Mouse (Mus musculus): ENCODE results near the gene Tnik. TPM values are rescaled to one million over a fixed set of nuclear protein-coding genes. Genes with fewer than 3 reads are reported as not detected.
A peak's percentile ranks its signal among the peaks of the same experiment; 100 is the strongest.

The Tnik gene
- total RNA-seq, 4 experiments from 2014 or later: 16.8 to 28.7 (median 22.4) TPM

DNA sequence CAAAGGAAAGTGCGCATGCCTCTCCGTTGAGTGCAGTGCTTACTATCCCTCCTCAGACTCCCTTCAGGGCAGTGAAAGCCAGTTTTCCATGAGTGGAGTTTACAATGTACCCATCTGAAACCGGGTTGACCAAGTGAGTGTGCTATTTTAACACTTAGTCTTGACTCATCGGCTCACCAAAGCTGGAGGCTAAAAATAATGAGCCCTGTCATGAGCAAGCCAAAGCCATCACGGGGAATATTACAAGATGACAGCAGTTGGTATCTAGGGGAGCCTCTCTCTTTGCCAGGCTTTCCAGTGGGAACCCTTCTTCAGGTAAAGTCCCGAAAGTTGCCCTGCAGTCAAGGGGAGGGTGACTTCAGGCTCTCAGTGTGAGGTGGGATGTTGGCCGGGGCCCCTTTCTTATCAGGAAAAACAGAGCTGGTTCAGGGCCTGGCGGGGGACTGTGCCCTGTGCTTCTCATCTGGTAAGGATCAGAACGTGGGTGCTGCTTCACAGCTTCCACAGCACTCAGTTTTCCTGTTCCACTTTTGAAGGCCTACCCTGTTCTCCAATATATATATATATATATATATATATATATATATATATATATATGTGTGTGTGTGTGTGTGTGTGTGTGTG, 136.7 kb downstream of the Tnik start:
- DNase-seq (ENCODE audit: low spot score): peak; percentile 65

DNA sequence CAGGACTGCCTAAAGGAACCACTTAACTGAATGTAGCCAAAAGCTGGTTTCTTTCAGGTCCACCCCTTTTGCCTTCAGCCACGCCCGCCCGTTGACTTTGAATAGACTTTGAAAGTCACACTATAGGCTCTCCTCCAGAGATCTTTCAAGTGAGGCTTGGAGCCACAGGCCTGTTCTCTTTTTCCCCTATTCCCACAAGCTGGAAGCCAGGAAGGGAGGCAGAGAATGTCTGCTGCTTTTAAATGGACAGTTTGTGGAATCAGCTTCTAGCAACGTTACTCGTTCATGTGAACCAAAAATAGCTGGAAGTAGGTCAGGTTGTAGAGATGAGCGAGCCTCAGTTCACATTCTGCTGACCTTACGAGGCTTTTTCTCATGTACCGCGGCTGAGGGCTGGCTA, 138.3 kb downstream of the Tnik start:
- peak; percentile 38 for DNase-seq (ENCODE audit: low spot score)

- DNase-seq (ENCODE audit: low spot score): no peak
Observed at GRCm38 (mm10) chr3:28402221-28402620, 139.2 kb downstream of the Tnik start.

DNA sequence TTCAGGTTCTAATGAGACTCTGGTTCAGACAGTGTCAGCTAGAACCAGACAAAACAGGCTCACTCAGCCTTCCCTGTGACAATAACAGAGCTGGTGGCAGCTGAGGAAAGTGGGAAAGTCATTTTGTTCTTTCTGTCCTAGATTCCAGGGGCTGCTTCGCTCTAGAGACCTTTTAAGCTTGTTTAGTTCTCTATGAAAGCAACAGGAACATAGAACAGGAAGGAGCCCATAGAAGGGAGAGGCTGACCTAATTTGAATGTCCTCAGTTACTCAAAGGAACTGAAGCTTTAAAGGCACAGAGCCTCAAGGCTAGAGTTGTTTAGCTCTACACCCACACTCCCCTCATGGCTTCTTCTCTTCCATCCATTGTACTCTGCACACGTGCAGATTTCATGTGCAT, 142.4 kb downstream of the Tnik start:
- DNase-seq (ENCODE audit: low spot score): no peak

GRCm38 (mm10) chr3:28408859-28409459, 145.9 kb downstream of the Tnik start:
- DNase-seq (ENCODE audit: low spot score): peak; percentile 53

DNA sequence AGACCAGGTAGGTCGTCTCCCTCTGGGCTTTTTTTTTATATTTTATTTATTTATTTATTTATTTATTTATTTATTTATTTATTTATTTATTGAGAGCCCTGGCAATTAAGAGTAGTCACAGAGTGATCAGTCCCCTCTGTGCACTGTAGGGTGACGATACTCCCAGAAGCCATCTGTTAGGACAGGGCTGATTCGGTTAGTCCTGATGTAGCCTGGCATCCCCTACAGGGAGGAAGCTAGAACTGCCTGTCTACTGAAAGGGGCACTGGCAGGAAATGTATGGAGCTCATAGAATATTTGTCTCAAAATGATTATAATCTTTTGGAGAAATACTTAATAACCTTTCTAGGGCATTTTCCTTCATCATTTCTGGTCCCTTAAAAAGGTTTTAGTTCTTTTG, 147.3 kb downstream of the Tnik start:
- DNase-seq (ENCODE audit: low spot score): no peak

DNA sequence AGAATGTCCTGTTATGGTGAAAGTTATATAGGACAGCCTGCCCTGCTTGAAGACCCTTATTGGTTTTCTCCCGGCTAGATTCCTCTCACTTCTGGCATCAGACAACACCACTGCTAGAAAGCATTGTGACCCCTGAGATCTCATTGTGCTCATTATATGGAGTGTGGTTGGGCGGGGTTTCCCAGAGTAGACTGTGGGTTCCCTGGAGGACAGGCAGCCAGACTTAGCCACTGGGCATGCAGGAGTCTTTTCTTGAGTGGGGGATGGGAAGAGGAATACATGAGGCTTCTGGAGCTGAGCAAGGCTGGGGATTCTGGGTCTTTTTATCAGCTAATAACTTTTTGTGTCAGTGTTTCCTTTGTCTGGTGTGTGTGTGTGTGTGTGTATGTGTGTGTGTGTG, 153.0 kb downstream of the Tnik start:
- DNase-seq (ENCODE audit: low spot score): no peak

- no peak for DNase-seq (ENCODE audit: low spot score)
Observed at GRCm38 (mm10) chr3:28417091-28417715, 154.2 kb downstream of the Tnik start.

GRCm38 (mm10) chr3:28420194-28420593, 157.2 kb downstream of the Tnik start:
- DNase-seq (ENCODE audit: low spot score): peak; percentile 53

GRCm38 (mm10) chr3:28420698-28421097, 157.7 kb downstream of the Tnik start:
- no peak for DNase-seq (ENCODE audit: low spot score)

- DNase-seq (ENCODE audit: low spot score): no peak
Observed at GRCm38 (mm10) chr3:28421798-28422197, 158.8 kb downstream of the Tnik start.

- no peak for DNase-seq (ENCODE audit: low spot score)
Observed at GRCm38 (mm10) chr3:28422221-28422620, 159.2 kb downstream of the Tnik start.

DNA sequence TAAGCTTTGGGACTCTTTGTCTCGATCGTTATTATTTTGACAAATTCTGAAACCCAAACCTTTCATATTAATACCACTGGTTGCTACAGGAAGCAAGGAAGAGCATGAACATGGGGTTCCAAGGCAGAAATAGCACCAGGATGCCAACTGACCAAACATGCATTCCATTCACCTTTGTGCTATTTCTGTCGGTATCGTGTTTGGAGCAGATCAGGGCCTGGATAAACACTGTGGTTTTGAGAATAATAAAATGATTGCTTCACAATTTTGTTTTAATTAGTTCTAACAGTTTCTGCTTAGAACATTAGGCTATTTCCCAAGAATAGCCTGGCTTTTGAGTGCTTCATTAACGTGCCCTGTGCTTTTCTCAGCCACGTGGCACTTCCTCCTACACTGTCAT, 162.9 kb downstream of the Tnik start:
- no peak for DNase-seq (ENCODE audit: low spot score)

DNA sequence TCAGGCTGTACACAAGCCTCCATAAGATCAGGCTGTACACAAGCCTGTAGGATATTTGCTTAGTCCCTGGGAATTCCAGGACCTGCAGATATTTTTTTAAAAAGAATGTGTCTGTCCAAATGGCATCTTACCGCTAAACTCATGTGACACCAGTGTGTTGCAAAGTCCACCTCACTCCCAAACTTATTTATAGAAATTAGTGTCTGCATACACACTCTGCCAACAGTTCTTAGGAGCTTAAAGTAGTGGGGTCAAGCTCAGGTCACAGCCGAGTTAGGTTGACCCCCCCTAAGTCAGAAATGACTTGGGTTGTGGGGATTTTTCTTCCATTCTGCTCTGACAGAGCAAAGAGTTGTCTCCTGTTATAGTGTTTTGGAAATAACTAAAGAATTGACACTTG, 168.4 kb downstream of the Tnik start:
- no peak for DNase-seq (ENCODE audit: low spot score)

GRCm38 (mm10) chr3:28432321-28432720, 169.3 kb downstream of the Tnik start:
- DNase-seq (ENCODE audit: low spot score): no peak

- no peak for DNase-seq (ENCODE audit: low spot score)
Observed at GRCm38 (mm10) chr3:28435478-28435877, 172.5 kb downstream of the Tnik start.

GRCm38 (mm10) chr3:28437429-28437828, 174.4 kb downstream of the Tnik start:
- DNase-seq (ENCODE audit: low spot score): no peak

GRCm38 (mm10) chr3:28441545-28441944, 178.5 kb downstream of the Tnik start:
- DNase-seq (ENCODE audit: low spot score): peak; percentile 19

- no peak for DNase-seq (ENCODE audit: low spot score)
Observed at GRCm38 (mm10) chr3:28442116-28442515, 179.1 kb downstream of the Tnik start.

DNA sequence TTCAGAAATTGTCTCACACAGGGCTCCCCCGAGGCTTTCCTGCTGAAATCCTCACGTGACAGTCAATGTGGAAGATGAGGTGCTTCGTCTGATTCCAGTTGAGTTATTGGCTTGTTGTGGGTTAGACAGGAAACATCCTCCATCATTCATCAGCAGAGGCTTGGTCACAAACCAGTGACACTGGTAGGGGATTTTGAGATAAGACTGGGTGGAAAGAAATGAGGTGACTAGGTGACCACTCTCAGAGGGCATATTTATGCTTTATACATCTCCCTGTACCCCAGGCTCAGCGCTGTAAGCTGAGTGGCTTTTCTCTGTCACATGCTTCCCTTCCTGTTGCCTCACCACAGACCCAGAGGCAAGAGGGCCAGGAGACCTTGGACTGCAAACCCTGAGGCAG, 184.9 kb downstream of the Tnik start:
- no peak for DNase-seq (ENCODE audit: low spot score)

DNA sequence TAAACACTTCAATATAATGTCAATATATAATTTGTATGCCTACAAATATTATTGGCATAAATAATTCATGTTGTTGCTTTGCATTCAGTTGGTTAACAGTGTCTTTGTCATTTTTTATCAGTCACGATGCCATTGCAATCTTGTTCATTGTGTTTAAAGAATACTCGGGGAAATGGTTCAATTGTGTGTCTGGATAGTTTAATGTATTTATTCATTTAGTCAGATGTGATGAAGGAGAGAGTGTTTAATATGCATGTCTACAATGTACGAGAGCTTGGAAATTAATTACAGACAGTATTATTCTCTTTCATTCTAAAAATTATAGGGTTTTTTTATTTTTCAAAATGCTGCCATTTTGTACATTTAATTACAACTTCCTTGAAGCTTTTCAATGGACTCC, 190.4 kb downstream of the Tnik start:
- no peak for DNase-seq (ENCODE audit: low spot score)

- DNase-seq (ENCODE audit: low spot score): no peak
Observed at GRCm38 (mm10) chr3:28456842-28457241, 193.8 kb downstream of the Tnik start.

GRCm38 (mm10) chr3:28457517-28457916, 194.5 kb downstream of the Tnik start:
- peak; percentile 23 for DNase-seq (ENCODE audit: low spot score)

Measured in heart, adult 8-10 months (tissue).